Mouse (Mus musculus): Measurements from ENCODE around the gene Slc1a7.

Slc1a7 gene

DNA sequence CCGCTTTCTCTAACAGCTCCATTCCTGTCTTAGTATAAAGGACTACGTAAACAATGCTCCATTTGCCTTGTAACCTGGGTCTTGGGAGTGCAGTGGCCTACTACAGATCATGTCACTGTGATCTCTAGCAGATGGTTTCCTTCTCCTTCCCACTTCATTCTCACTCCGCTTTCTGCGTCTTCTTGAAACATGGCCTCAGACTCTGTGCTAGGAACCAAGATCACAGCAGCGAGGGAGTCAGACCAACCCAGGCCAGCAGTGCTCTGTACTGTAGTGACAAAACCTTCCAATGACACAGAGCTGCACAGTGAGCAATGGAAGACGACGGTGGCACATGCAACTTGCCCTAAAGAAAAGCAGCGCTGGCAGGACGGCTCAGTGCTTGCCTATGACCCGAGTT lies 87.7 kb downstream of the Slc1a7 start:
- DNase-seq: no peak

DNA sequence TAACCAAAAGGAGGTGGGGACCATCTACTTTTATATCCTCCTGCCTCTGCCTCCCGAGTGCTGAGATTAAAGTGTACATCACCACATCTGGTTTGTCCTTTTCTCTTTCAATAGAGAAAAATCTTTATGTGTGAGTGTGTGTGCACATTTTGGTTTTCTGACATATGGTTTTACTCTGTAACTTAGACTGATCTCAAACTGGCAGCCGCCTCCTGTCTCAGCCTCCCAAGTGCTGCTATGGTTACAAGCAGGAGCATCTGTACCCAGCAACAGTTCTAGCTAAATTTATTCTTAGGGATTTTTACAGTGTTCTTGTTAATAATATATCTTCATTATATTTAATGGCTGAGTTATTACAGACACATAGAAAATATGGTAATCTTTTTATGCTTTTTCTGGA lies 89.1 kb downstream of the Slc1a7 start:
- no peak for DNase-seq

DNA sequence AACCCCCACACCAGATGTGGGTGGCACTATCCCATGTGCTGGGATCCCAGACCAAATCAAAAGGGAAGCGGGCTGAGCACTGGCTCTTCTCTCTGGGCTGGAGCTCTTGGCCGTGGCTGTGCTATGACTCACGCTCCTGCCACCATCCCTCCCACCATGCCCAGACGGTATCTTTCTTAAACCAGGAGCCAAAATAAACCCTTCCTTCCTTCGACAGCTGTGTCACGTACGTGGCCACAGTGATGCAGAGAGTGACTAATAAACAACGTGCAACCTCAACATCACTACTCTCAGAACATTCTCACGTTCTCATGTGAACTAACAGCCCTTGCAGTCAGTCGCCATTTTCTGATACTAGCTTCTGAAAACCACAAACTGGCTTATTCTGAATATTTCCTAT lies 90.0 kb downstream of the Slc1a7 start:
- no peak for DNase-seq

DNA sequence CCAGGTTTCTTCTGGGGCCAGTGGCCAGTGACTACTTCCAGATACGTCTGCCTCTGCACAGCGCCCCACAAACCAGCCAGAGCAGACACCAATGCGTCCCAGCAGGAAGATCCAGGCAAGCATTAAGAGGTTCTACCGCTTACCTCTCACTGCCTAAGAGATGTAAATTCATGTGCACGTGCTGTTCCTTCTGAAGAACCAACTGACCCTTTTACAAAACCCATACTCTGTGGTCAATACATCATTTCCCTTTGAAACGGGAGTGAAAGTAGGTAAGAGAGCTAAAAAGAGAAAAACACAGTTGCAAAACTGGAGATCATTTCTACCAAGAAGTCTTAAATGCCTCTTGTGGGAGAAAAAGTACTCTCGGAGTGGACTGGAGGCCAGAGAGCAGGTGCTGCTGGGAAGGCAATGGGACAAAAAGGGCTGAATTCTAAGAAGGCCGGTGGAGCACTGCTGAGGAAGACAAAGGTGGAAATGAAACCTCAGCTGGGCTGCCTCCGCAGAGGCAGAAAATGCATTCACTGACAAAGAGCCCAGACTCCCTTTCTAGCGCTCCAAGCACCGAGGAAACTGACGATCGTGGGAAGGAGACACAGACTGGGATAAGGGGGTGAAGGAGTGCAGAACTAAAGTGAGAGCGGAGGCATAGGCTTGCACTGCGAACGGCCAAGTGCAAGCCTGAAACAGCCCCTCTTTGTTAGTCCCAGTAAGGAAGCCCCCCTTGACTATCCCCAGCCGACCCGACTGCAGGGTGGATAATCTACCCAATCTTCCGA lies 91.7 kb downstream of the Slc1a7 start:
- DNase-seq: no peak

DNA sequence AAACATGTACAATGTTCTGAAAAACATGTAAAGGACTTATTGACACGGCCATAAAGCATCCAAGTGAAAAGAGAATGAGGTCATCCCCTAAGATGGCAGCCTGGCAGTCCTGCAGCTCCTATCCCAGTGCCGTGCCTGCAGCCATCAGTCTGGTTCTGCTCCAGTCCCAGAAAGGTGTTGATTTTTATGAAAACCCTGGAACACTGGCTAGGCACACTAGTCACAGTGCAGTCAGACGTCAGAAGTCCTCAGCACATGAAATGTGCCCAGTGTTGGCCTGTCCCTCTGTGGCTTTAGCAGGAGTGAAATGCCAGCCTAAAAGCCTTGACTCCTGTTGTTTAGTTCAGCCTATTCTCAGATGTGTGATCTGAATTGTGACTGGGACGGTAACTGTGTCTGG lies 92.6 kb downstream of the Slc1a7 start:
- DNase-seq: no peak

DNA sequence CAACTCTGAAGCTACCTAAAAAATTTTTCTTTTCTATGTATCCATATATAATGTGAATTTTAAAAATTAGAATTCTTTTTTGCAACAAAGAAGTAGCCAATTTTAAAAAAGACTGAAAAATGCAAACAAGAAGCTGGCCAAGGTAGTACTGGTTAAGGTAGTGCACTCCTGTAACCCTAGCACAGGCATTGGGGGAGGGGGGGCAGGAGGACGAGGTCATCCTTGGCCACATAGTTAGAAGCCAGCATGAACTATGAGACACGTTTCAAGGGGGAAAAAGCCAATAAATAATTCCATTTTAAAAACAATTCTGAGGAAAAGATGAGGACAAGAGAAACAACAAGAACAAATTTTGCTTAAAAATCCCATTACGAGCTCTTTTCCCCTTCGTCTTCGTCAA lies 94.4 kb downstream of the Slc1a7 start:
- no peak for DNase-seq
